Mouse (Mus musculus) lung, postnatal 25 days (tissue): ENCODE results near the gene Ncoa7.
A peak's percentile ranks its signal among the peaks of the same experiment; 100 is the strongest.
"Not testable (repeated sequence)": the region's sequence is repeated elsewhere in the genome, so short reads cannot be mapped to it uniquely, and the experiment has no call there.

Source experiments
- DNase-seq: peaks from one replicate; pipeline ENCODE4 v3.0.0; 2022; ENCODE audit warnings: low spot score

Ncoa7 gene

DNA sequence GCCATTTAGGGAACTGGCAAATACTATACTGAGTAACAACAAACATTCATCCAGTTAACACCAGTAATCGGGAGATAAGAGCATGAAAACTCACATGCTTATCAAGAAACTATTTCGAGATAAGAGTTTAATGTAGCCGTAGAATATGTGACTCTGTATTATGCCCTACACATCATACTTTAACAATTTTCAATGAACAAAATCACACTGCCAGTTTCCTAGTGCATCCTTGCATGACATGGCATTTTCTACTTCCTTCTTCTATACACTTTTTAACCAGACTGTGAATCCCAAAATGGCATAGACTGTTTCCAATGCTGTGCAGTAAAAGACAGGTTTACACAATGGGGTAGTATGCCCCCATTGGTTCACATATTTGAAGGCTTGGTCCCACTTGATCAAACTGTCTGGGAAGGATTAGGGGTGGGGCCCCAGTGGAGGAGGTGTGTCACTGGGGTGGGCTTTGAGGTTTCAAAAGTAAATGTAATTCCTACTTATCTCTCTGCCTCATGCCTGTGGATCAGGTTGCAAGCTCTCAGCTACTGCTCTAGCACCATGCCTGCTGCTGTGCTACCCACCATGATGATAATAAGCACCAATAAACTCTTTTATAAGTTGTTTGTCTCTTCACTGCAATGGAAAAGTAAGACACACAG is 15.3 kb downstream of the Ncoa7 start:
- no peak for DNase-seq

DNA sequence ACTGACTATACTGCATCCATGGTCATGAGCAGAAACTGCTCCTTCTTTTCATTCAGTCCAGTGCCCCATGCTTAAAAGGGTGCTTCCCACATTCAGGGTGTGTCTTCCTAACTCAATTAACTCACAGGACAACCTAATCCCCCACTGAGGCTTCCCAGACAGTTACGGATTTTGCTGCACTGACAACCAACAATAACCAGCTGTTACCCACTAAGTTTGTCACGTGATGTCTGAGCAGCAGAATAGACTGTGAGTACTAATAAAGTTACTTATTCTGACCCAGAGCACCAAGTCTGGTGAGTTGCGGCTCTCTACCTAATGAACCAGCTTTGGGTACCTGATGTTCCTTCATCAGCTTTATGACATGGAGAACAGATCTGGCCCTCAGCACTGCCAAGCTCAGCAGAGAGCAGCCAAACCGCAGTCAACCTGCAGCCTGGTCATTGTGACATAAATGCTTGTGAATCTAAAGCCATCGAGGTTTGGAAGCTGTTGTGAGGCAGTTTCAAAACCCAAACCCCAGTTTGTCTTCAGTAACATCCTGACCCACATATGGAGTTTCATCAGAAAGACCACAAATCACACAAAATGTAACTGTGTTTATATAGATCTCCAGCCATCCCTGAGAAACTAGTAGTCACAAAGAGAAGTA is 16.9 kb downstream of the Ncoa7 start:
- DNase-seq: no peak

DNA sequence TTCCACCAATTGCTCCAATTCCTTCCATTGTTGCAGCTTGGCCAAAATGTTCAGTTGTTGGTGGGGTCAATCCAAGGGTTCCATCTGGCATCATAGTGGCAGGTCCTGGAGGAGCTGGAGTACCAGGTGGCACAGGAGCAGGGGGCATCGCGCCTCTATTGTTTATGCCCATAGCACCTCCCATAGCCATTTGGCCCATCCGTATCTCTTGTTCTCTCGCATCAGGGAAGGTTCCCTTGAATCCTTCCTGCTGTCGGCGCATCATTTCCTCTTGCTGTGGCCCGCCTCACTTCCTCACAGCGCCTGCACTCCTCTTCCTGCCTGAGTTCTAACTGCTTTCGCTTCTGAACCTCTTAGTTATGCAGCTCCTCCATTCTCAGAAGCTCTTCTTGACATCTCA is 22.2 kb downstream of the Ncoa7 start:
- DNase-seq: not testable (repeated sequence)

DNA sequence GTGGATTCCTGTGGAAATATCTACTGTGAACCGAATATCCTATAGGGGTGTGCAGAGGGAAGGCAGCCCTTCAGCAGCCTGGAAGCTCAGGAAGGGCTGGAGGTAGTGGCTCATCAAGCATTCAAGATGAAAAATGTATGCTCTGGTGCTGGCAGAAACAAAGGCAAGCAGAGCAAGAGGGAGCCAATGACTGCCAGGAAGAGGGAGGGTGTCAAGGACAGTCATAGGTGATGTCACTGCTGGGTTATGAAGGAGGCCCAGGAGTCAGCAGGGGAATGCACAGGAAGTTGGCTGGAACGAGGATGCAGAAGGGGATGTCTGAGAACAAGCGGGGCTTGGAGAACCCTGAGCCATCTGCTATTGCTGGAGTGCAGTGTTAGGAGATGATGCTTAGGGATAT is 24.9 kb downstream of the Ncoa7 start:
- no peak for DNase-seq

DNA sequence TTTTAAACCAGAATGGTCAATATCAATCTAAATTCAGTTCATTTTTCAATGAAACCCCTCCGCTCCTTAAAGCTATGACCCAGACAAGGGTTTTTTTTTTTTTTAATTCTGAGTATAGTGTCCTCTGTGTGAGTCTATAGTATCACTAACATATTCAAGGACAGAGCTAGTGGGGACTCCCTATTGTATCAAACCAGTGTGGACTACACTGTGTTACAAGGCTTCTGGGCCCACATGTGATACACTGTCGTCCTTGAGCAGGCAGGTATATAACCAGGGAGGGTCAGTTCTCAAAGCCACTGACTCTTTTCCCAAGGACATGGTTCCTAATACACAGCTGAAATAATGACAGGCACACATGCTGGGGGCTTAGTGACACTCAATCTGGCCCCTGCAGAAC is 27.1 kb downstream of the Ncoa7 start:
- DNase-seq: no peak

DNA sequence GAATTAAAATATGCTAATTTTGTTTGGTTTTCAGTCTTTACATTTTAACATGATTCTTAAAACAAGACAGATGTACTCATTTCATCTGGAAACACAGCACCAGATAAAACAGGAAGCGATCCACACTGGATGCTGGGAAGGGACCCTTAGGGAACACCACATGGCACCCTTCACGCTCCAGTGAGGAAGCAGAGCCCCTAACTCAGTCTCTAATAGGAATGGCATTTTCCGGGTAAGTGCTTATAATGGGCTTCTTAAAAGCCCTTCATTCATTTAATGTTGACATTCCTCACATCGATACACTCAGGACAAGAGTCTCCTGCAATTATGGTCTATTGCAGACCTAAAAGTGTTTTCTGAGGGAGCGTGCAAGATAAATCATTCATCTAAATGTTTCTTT is 27.6 kb downstream of the Ncoa7 start:
- DNase-seq: peak; percentile 21

DNA sequence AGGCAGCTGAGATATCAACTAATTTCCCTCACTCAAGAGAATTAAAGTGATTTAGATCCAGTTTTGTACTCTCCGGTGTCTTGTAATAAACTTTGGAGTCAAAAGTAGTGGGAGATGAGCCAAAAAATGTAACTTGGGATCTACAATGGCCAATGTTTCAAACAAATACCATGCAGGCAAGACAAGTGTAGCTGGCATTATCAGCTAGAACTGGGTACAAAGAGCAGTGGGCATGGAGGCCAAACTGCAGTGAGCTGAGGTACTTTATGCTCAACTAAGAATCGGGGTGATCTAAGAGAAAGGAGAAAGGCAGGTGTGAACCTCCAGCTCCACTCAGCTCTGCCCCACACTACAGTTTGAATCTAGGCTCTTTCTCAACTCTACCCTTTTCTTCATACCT is 28.7 kb downstream of the Ncoa7 start:
- DNase-seq: no peak

DNA sequence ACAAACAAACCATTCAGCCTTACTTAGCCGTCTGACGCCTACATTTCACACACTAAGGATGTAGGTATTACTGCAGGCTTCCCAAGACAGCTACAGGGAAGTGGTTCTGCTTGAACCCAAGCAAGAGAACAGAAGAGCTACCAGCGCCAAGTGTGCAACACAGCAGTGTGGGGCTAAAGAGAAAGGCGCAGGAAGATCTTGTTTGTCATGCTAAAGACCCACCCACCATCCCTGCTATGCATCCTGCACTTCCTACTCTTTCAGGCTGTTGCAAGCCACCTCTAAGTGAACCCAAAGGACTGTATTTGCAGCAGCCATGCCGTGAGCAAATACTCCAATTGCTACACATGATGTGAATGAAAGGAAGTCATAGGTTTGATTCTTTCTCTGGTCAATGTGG is 29.9 kb downstream of the Ncoa7 start:
- DNase-seq: no peak

DNA sequence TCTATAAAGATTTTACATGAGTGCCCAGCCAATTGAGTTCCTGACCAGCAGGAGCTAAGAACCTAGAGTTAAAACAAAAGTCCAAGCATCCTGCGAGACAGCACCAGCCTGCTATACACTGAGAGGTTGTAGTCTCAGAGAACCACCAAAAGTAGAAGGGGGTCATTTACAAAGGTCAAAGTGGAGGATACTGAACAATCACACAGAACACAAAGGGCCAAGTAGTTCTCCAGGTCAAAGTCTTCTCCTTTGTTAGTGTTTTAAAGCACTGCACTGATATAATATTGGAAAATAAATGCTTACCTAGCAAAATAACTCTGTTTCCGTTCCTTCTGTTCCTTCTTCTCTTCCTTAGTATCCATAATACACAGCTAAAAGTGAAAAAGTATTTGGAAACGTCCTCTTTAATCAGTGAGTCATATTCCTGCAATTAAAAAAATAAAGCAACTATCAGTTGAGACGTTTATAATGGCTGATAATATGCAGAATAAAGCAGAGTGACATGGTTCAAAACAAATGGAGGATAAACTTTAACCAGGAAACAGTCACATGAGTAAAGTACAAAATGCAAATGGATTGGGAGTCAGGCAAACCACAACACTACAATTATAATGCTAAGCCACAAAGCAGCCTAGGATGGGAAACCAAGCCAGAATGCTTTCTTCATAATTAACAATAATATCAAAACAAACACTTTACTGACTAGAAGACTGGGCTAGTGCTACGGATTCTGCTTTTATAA is 31.5 kb downstream of the Ncoa7 start:
- no peak for DNase-seq

DNA sequence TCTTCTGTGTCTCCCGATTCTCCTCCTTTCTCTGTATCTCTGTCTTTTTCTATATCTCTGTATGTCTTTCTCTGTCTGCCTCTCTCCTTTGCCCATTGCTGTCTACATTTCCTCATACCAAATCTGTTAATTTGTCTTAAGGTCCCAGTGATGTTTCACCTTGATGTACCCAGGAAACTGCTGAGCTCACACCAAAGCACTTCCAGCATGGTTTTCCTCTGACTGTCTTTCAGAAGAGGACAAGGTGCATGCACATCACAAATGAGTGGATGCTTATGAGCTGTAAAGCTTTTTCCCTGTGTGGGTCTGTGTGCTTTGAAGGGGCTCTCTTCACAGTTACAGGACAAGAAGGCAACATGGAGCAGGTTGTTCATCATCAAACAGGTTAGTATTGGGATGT is 34.3 kb downstream of the Ncoa7 start:
- DNase-seq: no peak

DNA sequence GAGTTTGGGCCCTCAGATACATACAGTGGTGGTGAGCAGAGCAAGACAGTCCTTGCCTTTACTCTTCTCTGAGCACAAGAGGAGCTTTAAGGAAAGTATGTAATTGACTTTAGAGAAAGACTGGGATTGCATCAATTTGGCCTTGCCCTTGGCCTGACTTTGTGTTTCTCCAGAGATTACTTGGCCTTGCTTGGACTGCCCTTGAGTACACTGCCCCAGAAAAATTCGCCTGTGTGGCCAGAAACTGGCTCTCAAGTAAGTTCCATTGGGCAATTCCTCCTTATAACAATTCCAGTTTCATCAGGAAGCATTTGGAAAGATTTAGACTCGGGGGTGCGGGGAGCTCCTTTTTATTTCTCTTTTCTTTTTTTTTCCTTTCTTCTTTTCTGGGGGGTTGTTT is 34.9 kb downstream of the Ncoa7 start:
- peak; percentile 79 for DNase-seq

DNA sequence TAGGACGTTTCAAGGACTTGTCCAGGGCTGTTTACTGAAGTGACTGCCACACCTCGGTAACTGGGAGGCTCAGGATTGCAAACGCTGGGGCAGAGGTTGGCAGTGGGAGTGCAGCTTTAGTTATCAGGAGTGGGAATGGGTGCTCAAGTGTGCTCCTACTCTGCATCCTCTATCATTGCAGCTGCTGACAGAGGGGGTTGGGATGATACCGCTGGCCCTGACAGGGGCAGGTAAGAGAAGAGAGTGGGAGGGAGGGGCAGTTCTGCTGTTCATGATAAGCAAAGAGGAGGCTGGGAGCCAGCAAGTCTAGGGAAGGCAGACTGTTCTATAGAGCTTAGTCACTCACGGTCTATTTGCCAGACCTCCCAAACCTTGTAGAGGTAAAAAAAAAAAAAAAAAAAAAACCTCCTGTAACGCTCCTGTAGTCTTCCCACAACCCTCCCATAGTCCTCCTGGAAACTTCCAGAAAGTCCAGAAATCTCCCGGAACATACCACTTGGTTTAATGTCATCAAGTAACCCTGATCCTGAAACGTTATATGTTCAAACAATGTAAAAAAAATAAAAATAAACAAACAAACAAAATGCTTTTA is 39.9 kb downstream of the Ncoa7 start:
- no peak for DNase-seq

DNA sequence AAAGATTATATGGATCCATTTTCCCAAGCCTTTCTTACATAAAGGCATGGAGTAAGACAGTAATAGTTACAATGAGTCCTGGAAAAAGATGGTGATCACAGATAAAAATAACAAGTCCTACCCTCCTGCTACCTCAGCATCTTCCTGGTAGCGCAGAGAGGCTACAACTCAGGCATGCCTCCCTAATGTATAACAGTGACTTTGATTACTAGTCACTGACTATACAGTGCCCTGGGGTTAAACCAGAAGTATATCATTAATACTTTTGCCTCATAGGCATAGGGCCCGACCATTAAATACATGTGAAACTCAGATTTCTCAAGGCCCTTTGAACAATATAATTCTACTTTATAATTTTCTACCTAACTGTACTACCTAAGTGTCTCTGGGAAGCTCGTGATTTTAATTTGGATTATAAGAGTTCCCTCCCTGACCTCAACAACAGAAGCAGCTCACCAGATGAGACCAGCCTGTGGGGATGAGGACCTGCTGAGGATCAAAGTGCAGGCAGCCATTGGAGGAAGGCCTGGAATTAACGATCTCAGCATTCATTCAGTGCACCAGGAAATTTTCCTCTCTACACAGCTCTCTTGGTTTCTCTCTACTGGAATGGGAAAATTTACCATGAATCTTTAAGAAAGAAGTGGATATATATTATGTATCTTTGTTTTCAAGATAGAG is 40.7 kb downstream of the Ncoa7 start:
- no peak for DNase-seq

DNA sequence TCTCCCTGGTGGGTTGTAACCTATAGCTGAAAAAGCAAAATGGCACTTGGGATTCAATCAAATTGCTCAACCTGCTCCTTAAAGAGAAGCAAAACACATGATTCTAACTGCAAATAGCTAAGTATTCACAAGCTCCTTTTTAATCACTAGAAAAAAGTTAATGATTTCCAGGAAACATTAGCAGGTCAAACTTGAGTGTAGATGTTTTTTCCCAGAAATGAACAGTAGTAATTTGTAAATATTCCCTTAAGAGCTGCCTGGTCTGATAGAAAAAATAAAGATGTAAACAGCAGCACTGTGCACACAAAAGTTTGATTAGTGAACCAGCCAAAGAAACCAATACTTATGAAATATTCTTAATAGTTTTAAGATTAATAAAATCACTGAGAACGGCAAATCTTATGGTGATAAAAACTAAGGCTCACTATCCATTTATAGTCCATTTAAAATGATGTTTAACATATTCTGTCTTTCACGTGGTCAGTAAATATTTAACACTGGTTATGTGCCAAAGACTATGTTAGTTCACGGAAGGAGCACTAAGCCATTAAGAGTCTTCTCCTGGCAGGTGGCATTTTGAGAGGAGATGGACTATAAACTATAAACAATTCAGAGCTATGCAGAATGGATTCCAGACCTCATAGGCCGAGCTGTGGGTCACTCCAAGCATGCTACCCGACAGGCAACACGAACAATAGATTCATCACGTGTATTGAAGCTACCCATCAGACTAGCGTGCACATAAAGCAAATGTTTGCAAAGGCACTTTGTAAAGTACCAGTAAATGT is 43.6 kb downstream of the Ncoa7 start:
- DNase-seq: no peak

DNA sequence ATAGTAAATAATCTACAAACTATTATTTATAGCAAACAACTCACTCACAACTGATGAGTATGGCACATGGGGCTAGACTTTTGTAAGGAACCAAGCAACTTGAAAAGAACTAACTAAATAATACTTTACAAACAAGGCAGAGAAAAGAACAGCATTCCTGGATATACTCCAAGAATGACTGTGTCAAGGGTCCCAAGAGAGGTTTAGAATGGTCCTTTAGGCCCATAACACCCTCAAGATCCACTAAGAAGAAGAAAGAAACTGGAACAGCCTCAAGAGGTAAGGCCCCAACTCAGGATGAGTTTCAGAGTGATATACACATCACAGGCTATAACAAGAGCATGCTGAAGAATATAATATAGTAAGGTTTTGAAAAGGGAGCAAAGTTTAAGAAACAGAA is 47.1 kb downstream of the Ncoa7 start:
- DNase-seq: no peak

DNA sequence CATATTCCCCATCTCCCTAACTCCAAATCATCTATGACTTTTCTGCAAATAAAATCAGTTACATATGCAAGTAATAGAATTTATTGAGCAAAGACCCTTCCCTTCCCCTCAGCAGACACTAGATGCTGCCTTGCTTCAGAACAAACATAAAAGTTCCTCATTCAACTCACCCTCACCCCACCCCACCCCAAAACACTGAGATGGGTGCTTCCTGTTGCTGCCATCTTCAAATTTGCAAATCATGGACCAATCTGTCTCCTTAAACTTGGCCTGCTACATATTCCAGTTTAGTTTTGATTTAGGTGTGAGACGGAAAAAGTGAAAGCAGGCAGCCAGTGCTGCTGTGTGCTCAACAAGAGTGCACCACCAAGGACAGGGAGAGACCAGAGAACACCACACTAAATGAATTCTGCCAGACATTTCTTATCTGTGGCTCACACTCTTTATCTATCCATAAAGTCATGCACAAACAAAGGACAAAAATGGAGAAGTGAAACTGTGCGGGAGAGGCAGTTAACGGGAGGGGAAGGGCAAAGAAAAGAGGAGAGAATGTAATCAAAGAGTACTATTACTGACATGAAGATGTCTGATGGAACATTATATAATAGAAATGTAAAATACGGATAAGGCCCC is 48.2 kb downstream of the Ncoa7 start:
- no peak for DNase-seq

DNA sequence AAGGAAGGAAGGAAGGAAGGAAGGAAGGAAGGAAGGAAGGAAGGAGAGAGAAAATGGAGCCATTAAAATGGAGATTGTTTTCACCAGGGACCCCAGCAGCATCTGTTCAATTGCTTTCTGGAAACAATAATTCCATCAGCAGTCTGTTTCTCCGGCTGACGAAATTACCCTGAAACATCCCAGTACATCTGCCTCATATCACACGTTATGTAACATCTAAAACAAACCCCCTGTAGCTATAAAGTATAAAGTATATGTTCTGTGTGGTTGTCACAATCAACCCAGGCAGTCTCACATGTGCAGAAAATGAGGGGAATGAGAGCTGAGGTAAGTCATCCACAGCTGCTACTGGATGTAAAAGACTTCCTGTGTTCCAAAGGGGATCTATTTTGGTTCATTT is 49.0 kb downstream of the Ncoa7 start:
- no peak for DNase-seq

DNA sequence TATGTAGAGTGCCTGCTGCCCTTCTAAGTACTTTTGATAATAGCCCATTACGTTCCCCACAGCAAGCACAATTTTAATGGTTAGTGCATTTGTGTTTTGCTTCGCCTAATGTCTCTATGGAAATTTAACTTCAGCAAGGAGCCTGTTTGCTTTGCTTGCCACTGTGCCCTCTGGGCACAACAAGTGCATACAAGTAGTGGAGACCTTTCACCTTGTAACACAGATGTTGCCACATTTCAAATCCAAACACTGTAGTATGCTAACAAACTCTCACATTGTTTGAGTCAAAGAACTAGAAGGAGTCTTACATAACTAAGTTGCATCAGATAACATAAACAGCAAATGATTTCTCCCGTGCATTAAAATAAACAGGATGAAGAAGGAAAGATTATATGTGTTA is 50.6 kb downstream of the Ncoa7 start:
- peak; percentile 60 for DNase-seq

DNA sequence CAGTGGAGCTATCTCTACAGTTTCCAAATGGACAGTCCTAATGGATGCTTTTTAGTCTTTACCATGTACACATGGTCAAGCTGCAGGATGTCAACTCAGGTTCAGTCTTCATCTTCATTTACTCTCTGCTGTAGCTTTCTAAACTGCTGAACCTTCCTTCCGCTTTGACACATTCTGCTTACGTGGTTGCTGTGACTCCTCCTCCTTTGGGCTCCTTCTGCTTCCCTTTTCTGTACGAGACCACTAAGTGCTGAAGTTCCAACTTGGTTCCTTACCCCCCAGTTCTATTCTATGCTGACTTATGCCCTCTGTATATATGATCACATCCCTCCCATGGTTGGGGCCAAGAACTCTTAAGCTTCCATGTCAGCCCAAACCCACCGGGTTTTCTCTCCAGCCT is 51.5 kb downstream of the Ncoa7 start:
- no peak for DNase-seq

DNA sequence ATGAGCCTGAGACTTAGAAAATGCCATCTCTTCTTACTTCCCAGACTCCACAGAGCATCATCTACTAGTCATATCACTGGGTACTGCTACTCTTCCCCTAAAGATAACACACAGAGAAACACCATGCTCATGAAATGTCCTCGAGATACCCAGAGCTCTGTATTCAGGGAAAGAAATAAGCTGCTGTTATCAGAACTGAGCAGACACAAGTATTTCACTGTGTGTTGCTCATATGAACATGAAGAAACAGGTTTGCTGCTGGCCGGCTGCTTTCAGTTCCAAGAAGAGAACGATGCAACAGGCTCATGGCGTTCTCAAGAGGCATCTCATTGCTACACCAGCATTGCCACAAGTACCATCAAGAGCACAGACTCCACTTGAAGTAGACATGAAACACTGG is 53.3 kb downstream of the Ncoa7 start:
- DNase-seq: peak; percentile 54
